Mouse (Mus musculus) C2C12 (cell line): Measurements from ENCODE around the gene Hdac6.

Experiments
- CEBPB ChIP-seq: IDR thresholded peaks from one replicate; pipeline ENCODE4 v1.6.1; 2011; ENCODE audit warnings: low read depth, mild to moderate bottlenecking, control low read depth, moderate library complexity
- CTCF ChIP-seq: IDR thresholded peaks from one replicate; pipeline ENCODE4 v1.5.1; 2011; ENCODE audit not compliant: control insufficient read depth, insufficient read depth, insufficient read length
- FOSL1 ChIP-seq: IDR thresholded peaks from one replicate; pipeline ENCODE4 v1.8.0; 2011; ENCODE audit warnings: mild to moderate bottlenecking, low read length; ENCODE audit not compliant: poor library complexity, insufficient read depth, severe bottlenecking
- MAX ChIP-seq: IDR thresholded peaks from one replicate; pipeline ENCODE4 v1.6.1; 2011; ENCODE audit warnings: mild to moderate bottlenecking, control low read depth
- MYOD1 ChIP-seq: IDR thresholded peaks from one replicate; pipeline ENCODE4 v1.6.1; 2011; ENCODE audit warnings: low read depth; ENCODE audit not compliant: control insufficient read depth, insufficient read length
- MYOG ChIP-seq: IDR thresholded peaks from one replicate; pipeline ENCODE4 v1.6.1; 2011; ENCODE audit not compliant: control insufficient read depth, insufficient read length; ENCODE audit errors: extremely low read depth
- USF1 ChIP-seq: IDR thresholded peaks from one replicate; pipeline ENCODE4 v1.6.1; 2011; ENCODE audit warnings: low read depth, mild to moderate bottlenecking, control low read depth, moderate library complexity

- TF ChIP-seq CTCF = no peak
- no peak for TF ChIP-seq USF1
- TF ChIP-seq MYOG = no peak
- no peak for TF ChIP-seq MAX
- TF ChIP-seq CEBPB = no peak
- no peak for TF ChIP-seq MYOD1
- no peak for TF ChIP-seq FOSL1
Measured at GRCm38 (mm10) chrX:7904441-7904840, 43.2 kb downstream of the Hdac6 start.
